Mouse (Mus musculus) Muller cell, postnatal 12 days (primary cell): ENCODE data around the gene Tex29.
A peak's percentile ranks its signal among the peaks of the same experiment; 100 is the strongest.
"Not testable (repeated sequence)": the region's sequence is repeated elsewhere in the genome, so short reads cannot be mapped to it uniquely, and the experiment has no call there.

Experiments
- DNase-seq: peaks from one replicate; pipeline ENCODE4 v3.0.0-alpha.2; 2015; ENCODE audit errors: inconsistent ontology term

The Tex29 gene

DNA sequence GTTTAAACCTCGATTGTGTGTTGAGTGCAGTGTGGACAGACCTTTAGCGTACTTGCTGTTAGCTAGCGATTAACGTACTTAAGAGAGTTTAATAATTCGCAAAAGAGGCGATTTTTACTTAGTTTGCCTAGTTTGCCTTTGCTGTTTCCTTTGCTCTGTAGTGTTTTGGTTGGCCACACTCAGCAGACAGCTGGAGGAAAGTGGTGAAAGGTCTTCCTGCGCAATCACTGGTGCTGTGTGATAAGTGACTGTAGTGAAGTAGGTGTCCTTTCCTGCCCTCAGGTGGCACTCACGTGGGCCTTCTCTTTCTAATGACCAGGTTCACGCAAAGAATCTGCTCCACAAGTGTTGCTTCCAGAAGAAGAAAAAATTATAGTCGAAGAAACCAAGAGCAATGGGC lies 9.1 kb upstream of the Tex29 start:
- DNase-seq: no peak

DNA sequence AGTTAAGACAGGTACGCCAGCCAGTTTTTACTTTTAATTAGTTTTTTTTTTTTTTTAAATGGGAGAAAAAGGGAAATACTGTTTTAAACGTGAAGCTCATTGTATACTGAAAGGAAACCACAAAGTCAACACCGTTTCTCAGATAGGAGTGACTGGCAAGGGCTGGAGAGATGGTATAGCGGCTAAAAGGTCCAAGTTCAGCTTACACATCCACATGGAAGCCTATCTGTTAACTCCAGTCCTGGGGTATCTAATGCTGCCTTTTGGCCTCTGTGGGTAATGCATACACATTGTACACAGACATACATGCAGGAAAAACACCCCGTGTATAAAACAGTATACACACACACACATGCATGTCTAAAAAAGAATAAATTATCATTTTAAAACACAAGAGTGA lies 8.3 kb upstream of the Tex29 start:
- no peak for DNase-seq

DNA sequence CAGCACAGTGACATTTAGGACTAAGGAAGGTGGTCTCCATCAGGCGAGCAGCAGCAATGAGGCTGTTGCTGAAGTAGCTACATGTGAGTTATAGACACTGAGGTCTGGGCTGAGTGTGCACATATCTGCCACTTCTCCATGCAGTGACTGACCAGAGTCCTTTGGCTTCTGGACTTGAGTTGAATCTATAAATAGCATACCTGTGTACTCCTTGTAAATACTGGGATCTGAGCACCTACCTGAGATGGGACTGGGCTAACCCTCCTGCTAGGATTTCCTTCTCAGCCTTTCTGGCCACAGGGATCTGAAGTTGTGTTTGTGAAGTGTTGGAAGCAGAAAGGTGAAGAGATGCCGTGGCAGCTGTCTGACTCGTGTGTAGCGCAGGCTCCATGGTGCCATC lies 7.1 kb upstream of the Tex29 start:
- no peak for DNase-seq

DNA sequence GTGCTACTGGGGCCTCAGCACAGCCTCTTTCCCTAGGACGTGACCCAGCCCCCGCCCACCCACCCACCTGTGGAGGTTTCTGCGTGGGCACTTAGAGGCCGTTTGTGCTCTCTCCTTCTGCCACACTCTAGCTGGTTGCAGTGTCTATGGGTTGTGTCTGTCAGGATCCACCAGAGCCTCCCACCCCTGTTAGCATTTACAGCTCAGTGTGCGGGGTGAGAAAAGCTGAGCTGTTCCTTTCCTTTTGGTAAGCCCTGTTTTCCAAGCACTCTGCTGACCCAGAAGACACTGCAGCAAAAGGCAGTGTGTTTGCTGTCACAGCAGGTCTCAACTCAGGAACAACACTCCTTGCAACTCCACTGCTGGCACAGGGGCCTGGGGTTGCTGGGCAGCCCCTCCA lies 6.1 kb upstream of the Tex29 start:
- no peak for DNase-seq

DNA sequence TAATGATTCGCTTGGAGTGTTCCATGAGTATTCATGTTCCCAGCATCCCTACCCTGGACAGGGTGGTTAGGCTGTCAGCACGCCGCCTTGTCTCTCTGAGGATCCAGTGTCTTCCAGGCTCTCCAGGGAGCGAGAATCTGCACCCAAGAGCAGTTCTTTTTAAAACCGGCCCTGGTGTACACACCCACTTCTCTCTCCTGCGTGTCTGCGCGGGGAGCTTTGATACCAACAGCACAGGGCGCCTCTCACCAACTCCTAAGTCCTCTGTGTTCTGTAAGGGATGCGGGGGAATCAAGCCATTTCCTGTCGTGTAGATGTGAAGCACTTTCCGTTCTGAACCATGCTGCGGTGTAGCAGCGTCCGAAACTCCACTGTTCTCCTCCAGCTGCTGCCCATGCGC lies 5.6 kb upstream of the Tex29 start:
- no peak for DNase-seq

DNA sequence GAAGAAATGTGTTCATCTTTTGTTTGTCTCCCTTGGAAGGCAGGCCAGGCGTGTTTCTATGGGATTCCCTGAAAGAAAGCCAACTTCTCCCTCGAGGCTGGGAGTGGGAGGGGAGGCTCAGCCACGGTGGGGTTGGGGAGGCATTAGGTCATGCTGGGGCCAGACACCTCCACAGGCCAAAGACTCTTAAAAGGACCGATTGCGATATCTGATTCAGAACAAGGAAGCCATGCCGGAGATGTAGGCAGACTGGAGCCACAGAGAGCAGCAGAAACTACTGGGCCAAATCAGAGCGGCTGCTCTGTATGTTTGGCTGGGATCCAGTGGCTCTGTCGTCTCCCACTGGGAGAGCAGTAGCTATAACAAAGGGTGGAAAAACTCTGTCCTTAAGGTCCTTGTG lies 1.3 kb downstream of the Tex29 start:
- DNase-seq: peak; percentile 73

DNA sequence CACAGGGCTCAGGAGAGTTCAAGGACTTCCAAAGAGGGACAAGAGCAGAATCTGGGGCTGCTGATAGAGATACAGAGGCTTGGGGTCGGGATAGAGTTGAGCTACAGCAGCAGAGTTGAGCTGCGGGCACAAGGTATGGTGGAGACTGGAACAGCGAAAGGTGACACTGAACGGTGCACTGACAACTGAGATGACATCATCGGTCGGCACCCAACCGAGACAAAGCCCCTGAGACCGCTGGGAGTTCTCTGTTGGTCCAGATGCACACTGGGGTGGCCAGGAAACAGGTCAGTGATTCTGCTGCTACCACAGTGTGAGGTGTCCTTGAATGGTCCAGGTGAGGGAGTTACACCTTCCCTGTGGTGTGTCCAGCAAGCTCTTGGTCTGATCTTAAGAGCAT lies 2.5 kb downstream of the Tex29 start:
- no peak for DNase-seq

DNA sequence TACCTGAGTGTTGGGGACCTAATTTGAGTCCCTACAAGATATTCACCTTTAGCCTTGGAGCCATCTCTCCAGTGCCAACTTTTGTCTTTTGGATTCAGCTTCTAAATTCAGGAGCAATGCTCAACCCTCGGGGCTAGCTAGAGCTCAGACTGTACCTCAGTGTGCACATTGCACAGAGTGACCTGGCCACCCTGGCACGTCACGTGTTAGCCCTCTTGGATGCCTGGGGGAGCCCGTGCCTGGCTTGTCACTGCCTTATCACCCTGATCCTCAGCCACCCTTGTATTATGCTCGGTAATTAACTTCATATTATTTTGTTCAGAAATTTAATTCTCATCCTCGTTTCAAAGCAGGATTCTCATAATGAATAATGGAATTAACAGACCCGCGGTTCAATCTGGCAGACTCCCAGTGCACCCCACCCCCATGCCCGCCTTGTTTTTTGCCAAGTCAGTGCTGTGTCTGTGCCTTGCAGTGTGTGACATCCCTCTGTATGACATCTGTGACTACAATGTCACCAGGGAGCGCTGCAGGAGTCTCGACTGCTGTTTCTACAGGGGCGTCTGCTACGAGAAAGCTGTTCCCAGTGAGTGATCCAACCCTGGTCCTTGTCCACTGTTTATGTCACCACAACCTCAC lies 3.5 kb downstream of the Tex29 start:
- peak; percentile 40 for DNase-seq

DNA sequence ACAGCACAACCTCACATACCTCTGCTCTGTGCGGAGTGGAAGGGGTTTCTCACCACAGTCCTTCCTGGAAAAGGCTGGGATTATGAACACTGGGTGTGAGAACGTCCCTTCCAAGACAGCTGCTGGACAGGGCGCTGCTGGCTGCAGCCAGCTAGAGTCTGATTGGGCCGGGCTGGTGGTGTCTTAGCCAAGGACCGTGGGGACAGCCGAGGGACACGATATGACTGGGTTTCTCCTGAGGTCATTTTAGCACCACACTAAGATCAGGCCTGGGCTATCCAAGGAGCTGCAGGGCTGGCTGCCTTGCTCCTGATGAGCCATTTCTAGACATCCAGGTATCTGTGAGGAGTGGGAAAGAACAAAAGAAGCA lies 4.0 kb downstream of the Tex29 start:
- DNase-seq: no peak

DNA sequence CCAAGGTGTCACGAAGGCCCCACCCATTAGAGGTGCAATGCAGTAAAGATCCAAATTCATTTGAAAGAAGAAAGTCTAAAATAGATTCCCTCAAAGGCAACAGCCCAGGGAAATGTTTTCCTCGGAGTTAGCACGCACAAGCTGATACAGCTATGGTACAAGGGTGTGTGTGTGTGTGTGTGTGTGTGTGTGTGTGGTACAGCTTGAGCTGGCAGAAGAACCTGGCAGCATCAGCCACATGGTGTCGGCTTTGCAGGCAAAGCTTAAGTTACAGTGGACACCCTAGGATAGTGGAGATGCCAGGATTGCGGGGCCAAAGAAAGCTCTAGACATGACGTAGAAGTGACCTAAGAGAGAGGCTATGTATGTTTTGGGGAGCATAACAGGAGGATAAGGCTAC lies 6.5 kb downstream of the Tex29 start:
- DNase-seq: no peak

DNA sequence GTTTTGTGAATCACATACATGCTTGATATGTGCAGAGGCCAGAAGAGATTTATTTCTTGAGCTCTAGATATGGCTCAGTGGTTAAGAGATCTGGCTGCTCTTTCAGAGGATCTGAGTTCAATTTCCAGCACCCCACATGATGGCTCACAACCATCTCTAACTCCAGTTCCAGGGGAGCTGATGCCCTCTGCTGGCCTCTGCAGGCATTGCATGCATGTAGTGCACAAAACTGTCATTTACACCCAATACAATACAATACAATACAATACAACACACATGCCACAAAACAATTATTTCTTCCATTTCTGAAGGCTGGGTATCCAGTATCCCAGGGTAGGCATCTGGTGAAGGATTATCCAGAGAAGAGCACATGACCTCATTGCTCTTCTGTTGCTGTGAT lies 27.6 kb downstream of the Tex29 start:
- DNase-seq: no peak

DNA sequence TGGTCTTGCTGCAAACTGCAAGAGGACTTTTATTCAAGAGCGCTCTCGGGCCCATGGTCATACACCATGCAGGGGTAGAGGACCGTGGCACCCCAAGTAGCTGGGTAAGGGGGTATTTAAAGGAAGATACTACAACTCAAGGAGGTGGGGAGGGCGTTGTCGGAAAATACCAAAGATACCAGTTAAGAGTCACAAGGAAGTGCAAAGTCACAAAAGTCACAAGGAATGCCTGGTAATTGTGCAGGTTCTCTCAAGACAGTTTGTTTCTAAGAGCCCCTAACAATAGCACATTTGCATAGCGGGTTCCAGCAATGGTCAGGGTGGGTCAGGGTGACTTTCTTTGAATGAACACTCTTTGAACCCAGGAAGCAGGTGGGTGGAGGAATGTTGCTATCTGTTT lies 34.0 kb downstream of the Tex29 start:
- DNase-seq: not testable (repeated sequence)

DNA sequence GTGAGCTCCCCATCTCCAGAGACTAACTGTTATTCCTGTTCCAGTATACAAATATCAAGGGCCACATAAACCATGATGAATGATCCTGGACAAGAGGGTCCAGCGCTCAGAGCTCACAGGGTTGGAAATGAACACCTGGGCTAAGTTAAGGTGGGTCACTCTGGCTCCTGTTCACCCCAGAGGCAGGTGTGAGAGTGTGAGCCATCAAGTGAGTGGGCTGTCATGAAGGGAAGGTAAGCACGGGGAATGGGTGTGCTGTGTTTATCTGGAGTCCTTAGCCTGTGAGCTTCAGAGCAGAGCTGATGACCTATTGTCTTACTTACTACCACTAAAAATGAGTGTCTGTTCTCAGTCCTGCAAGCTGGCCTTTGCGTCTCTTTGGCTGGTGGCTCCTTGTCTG lies 44.4 kb downstream of the Tex29 start:
- DNase-seq: no peak

DNA sequence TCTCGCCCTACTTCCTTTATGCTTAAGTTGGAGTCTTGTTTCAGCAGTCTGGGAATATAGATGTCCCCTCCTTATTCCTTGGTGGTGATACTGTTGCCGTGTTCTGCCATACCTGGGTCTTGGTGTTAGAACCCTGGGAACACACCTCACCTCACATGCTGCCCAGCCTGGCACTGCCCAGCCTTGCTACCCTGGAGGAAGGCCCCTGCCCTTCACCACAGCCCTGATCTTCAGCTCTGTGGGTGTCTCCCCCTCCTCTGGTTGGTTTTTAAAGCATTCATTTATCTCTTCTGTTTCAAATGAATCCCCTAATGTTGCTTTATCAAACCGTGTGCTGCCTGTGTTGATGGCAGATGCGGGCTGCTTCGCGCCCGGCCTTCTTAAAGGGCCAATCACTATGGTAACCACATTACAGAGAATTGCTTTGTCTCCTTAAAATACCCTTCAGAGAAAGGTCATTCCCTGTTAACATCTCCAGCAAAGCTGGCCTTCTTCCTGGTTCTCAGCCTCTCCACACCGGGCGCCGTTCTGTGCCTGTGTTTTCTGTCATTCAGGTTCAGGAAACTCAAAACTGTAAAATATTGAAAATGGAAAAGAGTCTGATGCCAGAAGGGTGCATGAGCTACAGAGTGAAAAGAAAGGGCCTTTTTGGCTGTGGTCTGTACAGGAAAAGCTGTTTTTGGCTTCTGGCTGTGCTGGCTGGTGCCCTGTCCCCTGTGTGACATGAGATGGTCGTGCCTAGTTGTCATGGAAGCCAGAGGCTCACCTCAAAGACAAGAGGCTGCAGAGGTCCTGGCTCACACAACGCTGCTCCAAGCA lies 45.8 kb downstream of the Tex29 start:
- DNase-seq: no peak

DNA sequence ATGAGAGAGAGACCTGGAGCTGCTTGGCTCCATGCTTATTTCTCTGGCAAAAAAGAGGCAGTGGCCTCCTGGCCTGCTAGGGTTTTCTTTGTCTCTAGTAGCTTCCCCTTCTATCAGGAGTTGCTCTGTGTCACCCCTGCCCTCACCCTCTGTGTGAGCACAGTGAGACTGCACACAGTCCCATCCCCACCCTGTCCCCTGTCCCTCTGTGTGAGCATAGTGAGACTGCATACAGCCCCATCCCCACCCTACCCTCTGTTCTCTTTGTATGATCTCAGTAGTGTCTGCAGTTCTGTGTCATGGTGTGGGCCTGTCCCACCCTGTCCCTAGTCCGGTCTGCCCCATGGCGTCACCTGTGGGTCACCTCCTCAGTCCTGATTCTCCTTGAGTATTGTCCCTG lies 46.5 kb downstream of the Tex29 start:
- no peak for DNase-seq

DNA sequence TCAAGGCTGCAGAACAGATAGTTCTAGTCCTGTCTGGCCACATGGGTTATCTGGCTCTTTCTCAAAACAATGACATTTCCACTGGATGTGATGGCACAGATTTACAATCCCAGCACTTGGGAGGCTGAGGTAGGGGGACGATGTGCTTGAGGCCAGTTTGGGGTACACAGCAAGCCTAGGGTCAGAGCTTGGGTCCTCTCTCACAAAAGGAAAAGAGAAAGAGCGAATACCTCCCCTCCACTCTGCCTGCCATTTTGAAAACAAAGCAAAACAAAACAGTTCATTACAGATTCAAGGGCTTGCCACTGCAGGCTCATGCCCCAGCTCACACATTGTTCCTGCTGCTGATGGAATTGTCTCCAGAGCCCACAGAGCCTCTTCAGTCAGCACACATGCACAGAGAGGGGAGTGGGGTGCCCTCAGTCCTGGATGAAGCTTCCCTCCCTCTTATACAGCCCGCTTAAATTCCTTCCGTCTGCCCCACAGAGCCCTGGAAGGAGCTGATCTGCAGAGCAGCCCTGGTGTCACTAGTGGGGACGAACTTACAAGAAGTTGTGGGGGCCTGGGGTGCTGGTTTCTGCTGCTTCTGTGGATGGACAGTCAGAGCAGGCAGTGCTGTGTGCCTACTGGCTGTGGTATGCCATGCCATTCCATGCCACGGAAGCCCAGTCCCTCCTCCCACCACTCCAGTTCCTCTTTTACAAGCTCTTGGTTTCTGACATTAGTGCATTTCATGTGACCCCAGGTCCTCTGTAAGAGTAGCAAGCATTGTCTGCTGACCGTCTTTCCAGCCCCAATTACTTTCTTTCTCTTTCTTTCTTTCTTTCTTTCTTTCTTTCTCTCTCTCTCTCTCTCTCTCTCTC lies 49.1 kb downstream of the Tex29 start:
- DNase-seq: no peak

DNA sequence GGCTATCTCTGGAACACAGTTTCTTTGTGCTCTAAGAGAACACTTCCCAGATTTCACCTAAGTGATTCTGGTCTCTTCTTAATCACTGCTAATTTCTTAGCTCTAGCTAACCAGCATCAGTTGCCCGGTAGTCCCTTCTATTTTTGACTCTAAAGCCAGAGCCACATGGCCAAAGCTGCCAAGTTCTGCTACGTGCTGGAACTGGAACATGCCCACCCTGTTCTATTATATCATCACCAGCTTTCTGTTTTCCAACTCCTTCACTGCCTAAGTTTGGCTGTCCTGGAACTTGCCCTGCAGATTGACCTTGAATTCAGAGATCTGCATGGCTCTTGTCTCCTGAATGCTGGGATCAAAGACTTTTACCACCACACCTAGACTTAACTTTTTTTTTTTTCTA lies 52.5 kb downstream of the Tex29 start:
- no peak for DNase-seq

DNA sequence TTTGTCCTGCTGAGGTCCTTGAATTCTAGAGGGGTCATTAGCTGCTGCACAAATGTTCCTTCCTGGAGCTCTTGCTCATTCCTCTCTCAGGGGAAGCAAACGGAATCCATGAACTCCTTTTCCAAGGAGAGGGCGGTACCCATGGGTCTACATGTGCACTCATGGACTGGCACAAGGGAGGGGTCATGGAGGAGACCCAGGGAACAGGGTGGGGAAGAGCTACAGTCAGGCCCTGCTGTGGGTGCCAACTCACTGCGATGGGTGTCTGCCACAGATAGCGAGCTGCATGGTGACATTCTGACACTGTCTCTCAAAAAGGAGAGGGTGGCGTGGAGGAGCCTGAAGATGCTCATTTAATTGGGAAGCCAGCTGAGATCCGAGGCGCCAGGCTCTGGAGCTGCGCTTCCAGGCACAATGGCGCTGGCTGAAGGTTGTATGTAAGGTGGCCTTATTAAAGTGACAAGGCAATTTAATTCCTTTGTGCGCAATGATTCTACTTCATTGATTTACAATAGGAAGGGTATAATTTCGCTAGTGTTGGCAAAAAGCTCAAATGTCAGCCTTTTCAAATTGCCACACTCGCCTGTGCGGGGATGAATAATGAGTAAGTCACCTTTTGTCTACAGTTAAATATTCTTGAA lies 55.9 kb downstream of the Tex29 start:
- DNase-seq: peak; percentile 80

DNA sequence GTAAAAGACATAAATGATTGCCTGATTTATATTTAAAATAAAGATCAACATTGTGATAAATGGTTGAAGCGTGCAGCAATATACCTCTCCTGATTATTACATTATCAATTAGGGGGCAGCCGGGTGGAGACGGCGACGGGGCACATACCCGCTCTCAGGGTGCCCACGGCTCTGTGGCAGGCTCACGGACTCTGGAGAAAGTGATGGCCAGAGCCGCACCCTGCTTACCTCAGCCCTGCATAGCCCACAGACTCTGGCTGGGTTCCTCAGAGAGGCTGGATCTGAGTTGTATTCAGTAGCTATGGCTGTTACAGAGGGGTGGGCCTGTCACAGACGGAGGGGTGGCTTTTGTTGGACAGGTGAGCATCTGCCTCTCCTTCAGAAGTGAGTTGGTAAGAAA lies 56.4 kb downstream of the Tex29 start:
- DNase-seq: no peak

DNA sequence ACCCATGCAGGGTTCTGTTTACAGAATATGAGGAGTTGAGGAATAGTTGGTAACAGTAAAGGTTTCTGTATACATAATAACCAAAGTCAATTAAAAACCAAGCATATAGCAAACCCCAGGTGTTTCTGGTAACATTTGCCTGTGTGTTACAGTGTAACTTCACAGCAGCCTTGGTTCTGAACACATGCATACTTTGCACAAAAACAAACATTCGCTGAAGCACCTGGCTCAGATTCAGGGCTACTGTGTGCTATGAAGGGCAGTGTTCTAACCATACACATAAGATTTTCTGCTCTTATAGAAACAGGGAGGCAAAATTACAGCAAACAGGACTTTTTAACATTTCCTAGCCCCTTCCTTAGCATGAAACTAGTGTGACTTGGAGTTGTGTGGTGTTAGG lies 58.5 kb downstream of the Tex29 start:
- DNase-seq: no peak
